Mouse (Mus musculus) myocyte (in vitro differentiated cells): ENCODE data around the gene Kcna10.

Experiments used
- CEBPB ChIP-seq: IDR thresholded peaks from 2 replicates; pipeline ENCODE4 v1.6.1; 2011; ENCODE audit warnings: mild to moderate bottlenecking, moderate library complexity; ENCODE audit not compliant: poor library complexity, insufficient read depth, severe bottlenecking
- E2F4 ChIP-seq: IDR thresholded peaks from one replicate; pipeline ENCODE4 v1.6.1; 2011; ENCODE audit warnings: mild to moderate bottlenecking, control low read depth, moderate library complexity; ENCODE audit not compliant: insufficient read depth
- MYOG ChIP-seq, 3 experiments: IDR thresholded peaks; one replicate each; pipeline ENCODE4 v1.6.1; 2011; ENCODE audit warnings: control low read depth in 2 of 3, low read depth in 2 of 3, mild to moderate bottlenecking in 2 of 3; ENCODE audit not compliant: insufficient read length in 2 of 3, control insufficient read depth in 1 of 3, insufficient read depth in 1 of 3
- POLR2A ChIP-seq: IDR thresholded peaks from one replicate; pipeline ENCODE4 v1.6.1; 2011; ENCODE audit warnings: low read depth, mild to moderate bottlenecking, control low read depth, moderate library complexity; ENCODE audit not compliant: insufficient read length
- TCF12 ChIP-seq: IDR thresholded peaks from one replicate; pipeline ENCODE4 v1.6.1; 2011; ENCODE audit warnings: mild to moderate bottlenecking, control low read depth; ENCODE audit not compliant: poor library complexity, insufficient read depth, severe bottlenecking
- USF1 ChIP-seq: IDR thresholded peaks from one replicate; pipeline ENCODE4 v1.6.1; 2011; ENCODE audit warnings: low read depth, mild to moderate bottlenecking, control low read depth, moderate library complexity

DNA sequence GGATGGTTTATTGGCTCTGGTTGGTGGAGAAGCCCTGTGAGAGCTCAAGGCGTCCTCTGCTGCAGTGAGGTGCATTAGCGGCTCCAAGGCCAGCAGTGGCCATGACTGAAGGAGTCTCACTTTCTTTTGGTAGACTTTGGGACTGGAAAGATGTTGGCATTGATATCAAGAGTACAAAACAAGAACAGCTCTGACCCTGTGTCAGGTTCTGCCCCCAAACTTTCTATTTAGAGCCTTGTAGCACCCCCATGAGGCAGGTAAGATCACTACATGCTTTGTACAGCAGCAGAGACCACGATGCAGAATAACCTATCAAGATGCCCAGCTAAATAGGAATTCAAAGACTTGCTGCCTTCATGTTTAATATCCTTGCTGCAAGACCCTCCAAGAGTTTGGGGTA lies 23.4 kb upstream of the Kcna10 start:
- TF ChIP-seq POLR2A (no peak), MYOG (IDR thresholded peaks at IDR 0.05; ENCODE audit: control insufficient read depth in 1 of 3, insufficient read depth in 1 of 3, insufficient read length in 2 of 3, low read depth in 2 of 3) (no peak), CEBPB (no peak), USF1 (no peak), E2F4 (no peak), TCF12 (no peak)
